Comparison of ENCODE assay signal across 16 mouse cellular contexts in genomic region chr17:45133501-45134400, GRCm38 (mm10).
DNase-seq lines count a peak whose midpoint lies in the region.
"Had no signal": no experiment of that assay in that cellular context is flagged by ENCODE, and none has a peak within 500 bp of the region (broad histone marks: within the 10 kb centered on the region; RNA-seq: fewer than 3 reads in every experiment).

No protein-coding gene starts in this region.

- peak; percentile 44 for DNase-seq in kidney, adult 18-20 months
- no peak for DNase-seq in kidney, postnatal 10 days
- DNase-seq in kidney, adult 9 months: peak; percentile 83
- DNase-seq in kidney, postnatal 14 days: no peak
- peak; percentile 4 for DNase-seq in lung, postnatal 25 days (ENCODE audit: low spot score)
- DNase-seq in lung, postnatal 4 days: no peak
- no peak for DNase-seq in urinary bladder, postnatal 25 days (ENCODE audit: low spot score)
- DNase-seq: adrenal gland, adult 8-10 months; adrenal gland, postnatal 25 days; cerebellum, adult 11-12 months; cerebellum, adult 8-10 months; cerebellum, postnatal 10 days; cerebellum, postnatal 36 days; embryo, embryonic 11 days; gastrocnemius, postnatal 10 days; gastrocnemius, postnatal 36 days had no signal

Comparison
In these comparisons a context has a peak if more than half of its experiments do, and no peak if none do; other contexts are left out.
1. DNase-seq: peak in kidney, adult 18-20 months (single experiment), kidney, adult 9 months (single experiment) and lung, postnatal 25 days (single experiment); none in kidney, postnatal 10 days (single experiment), kidney, postnatal 14 days (single experiment), lung, postnatal 4 days (0 of 2) and urinary bladder, postnatal 25 days (single experiment).